Mouse (Mus musculus): ENCODE measurements around the gene Tmem150c. TPM values are rescaled to one million over a fixed set of nuclear protein-coding genes. Genes with fewer than 3 reads are reported as not detected.

The Tmem150c gene
- total RNA-seq, 2 experiments from 2014 or later: 48.9 to 50.1 TPM

DNA sequence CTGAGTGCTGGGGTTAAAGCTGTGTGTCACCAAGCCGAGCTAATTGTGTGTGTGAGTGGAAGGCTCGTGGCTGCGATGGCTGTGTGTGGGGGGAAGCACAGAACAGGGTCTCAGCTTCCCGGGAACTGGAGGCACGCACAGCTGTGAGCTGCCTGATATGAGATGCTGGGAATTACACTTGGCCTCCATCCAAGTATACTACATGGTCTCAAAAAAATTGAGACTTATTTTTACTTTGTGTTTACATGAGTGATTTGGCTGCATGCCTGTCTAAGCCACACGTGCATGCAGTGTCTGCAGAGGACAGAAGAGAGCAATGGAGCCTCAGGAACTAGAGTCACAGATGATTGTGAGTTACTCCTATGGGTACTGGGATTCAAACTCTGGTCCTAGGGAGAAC lies 129.5 kb downstream of the Tmem150c start:
- DNase-seq (ENCODE audit: low spot score in 2 of 2): peak in 1 of 2 experiments; percentile 27

Other genes starting within 250 kb of the Tmem150c start
- 100 to 1,000 TPM; 205 to 222 TPM for gene Hnrnpd, start 180.9 kb downstream of the Tmem150c start, total RNA-seq (2021)
- gene 4930524J08Rik, start 180.7 kb downstream of the Tmem150c start, total RNA-seq (2021): 1 to 10 TPM; 1.9 to 2.4 TPM
- gene Hnrnpdl, start 120.1 kb downstream of the Tmem150c start, total RNA-seq (2021): 100 to 1,000 TPM; 144 to 182 TPM
- gene Enoph1, start 119.8 kb downstream of the Tmem150c start, total RNA-seq (2021): 10 to 100 TPM; 50.5 to 56.6 TPM

Data from left cerebral cortex, adult 18-20 months (tissue).